Mouse (Mus musculus) duodenum, adult 2 months (tissue): ENCODE measurements around the gene Thap2. TPM values are rescaled to one million over a fixed set of nuclear protein-coding genes. Genes with fewer than 3 reads are reported as not detected.

Source experiments
- polyA plus RNA-seq: library from polyadenylated mRNA; depleted of rRNA; stranded (reverse); fragments of >200 nt; gene quantifications from 2 replicates; pipeline ENCODE4 v1.2.3, GENCODE M21; 2012; ENCODE audit warnings: low replicate concordance; rRNA removed

The Thap2 gene
- 2.0 and 7.6 TPM in 2 replicates for polyA plus RNA-seq

GRCm38 (mm10) chr10:115384221-115385017 lies at the start of gene Thap2, which contains the start of gene Zfc3h1:
TSS of gene Thap2 (minus strand) at chr10:115384443.
TSS of gene Zfc3h1 (plus strand) at chr10:115384959.

GRCm38 (mm10) chr10:115361840-115362622 lies 22.2 kb downstream of the Thap2 start, which contains the start of gene Tmem19:
TSS of gene Tmem19 (minus strand) at chr10:115362501.

Other genes starting within 250 kb of the Thap2 start
- not detected in 2 replicates for gene Tph2, start 199.4 kb downstream of the Thap2 start, polyA plus RNA-seq
- gene Tbc1d15, start 133.0 kb downstream of the Thap2 start, polyA plus RNA-seq = 2.3 and 2.9 TPM in 2 replicates
- 28.6 and 40.6 TPM in 2 replicates for gene Rab21, start 68.8 kb downstream of the Thap2 start, polyA plus RNA-seq
- gene Tmem19, start 21.9 kb downstream of the Thap2 start, polyA plus RNA-seq = 22.4 and 38.9 TPM in 2 replicates
- gene Zfc3h1, start 516 bp upstream of the Thap2 start, polyA plus RNA-seq = 3.6 and 3.9 TPM in 2 replicates
- not detected in 2 replicates for gene A930009A15Rik, start 185.5 kb upstream of the Thap2 start, polyA plus RNA-seq
- 5.0 and 5.2 TPM in 2 replicates for gene Lgr5, start 203.3 kb upstream of the Thap2 start, polyA plus RNA-seq